Mouse (Mus musculus): ENCODE results near the gene Ap2a2. TPM values are rescaled to one million over a fixed set of nuclear protein-coding genes. Genes with fewer than 3 reads are reported as not detected.
A peak's percentile ranks its signal among the peaks of the same experiment; 100 is the strongest.

Gene Ap2a2
- polyA plus RNA-seq, 1 experiment from 2014 or later, result 67.1 TPM

- Histone ChIP-seq H3K27ac (ENCODE audit: low read depth, low read length) (no peak overlapping the region), H3K4me3 (ENCODE audit: low read depth, low read length) (no peak overlapping the region), H3K4me1 (replicated peaks; ENCODE audit: control insufficient read depth, insufficient read depth, low read length) (no peaks in the 10 kb centered on the region), H3K27me3 (ENCODE audit: control insufficient read depth, insufficient read depth, low read length) (no peaks in the 10 kb centered on the region; the same call in 1 of the 2 replicates), H3K4me2 (replicated peaks; ENCODE audit: low read depth, low read length) (no peak overlapping the region), H3K36me3 (ENCODE audit: control insufficient read depth, insufficient read depth, low read length) (no peaks in the 10 kb centered on the region), H3K9ac (ENCODE audit: low read depth, low read length) (no peak overlapping the region), H3K9me3 (ENCODE audit: control insufficient read depth, low read length) (no peaks in the 10 kb centered on the region)
- ATAC-seq (ENCODE audit: low FRiP score), result no peak
- no peak for DNase-seq (ENCODE audit: low spot score)
- WGBS, result 88% methylated on average over 4 of the region's 4 CpGs
Measured at GRCm38 (mm10) chr7:141525580-141525925, 36.4 kb upstream of the Ap2a2 start.

GRCm38 (mm10) chr7:141535570-141535969 lies 26.4 kb upstream of the Ap2a2 start:
- 84% methylated on average over 1 of the region's 1 CpGs for WGBS
- H3K4me3 ChIP-seq (ENCODE audit: low read depth, low read length), result no peak overlapping the region
- no peaks in the 10 kb centered on the region for H3K36me3 ChIP-seq (ENCODE audit: control insufficient read depth, insufficient read depth, low read length)
- no peak overlapping the region for H3K9ac ChIP-seq (ENCODE audit: low read depth, low read length)
- no peak overlapping the region for H3K27ac ChIP-seq (ENCODE audit: low read depth, low read length)
- ATAC-seq (ENCODE audit: low FRiP score), result no peak
- H3K9me3 ChIP-seq (ENCODE audit: control insufficient read depth, low read length), result no peaks in the 10 kb centered on the region
- DNase-seq (ENCODE audit: low spot score), result no peak
- no peak overlapping the region for H3K4me2 ChIP-seq (replicated peaks; ENCODE audit: low read depth, low read length)
- no peaks in the 10 kb centered on the region for H3K27me3 ChIP-seq (ENCODE audit: control insufficient read depth, insufficient read depth, low read length)
- H3K4me1 ChIP-seq (replicated peaks; ENCODE audit: control insufficient read depth, insufficient read depth, low read length), result peaks cover 9% of the 10 kb centered on the region; the same call in 1 of the 2 replicates

DNA sequence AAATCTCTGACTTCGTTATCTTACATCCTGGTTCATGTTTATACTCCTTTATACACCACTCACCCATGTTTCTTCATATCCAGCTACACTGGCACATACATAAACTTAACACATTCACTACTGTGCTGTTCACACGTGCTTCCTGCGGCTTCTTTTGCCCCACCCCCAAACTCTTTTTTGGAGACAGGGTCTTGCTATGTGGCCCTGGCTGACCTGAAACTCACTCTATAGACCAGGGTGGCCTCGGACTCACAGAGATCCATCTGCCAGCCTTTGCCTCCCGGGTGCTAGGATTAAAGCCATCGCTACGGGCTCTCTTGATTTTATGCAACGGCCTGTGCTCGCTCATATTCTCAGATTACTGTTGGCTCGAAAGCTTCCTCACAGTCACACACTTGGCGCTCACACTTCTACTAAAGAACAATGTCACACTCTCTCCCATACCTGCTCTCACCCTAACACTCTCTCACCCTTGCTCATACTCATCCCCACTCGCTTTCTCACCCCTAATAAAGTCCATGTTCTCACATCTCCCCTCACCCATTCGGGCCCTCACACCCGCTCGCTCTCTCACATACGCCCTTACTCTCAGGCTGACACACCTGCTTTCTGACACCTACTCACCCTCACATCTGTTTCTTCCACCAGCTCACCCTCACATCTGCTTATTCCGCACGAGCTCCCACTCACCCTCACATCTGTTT lies 23.0 kb upstream of the Ap2a2 start:
- H3K4me2 ChIP-seq (replicated peaks; ENCODE audit: low read depth, low read length), result peak overlapping the region; percentile 72
- H3K9ac ChIP-seq (ENCODE audit: low read depth, low read length), result peak overlapping the region; percentile 78
- DNase-seq (ENCODE audit: low spot score), result no peak
- peaks cover 9% of the 10 kb centered on the region; the same call in 1 of the 2 replicates for H3K4me1 ChIP-seq (replicated peaks; ENCODE audit: control insufficient read depth, insufficient read depth, low read length)
- no peaks in the 10 kb centered on the region for H3K36me3 ChIP-seq (ENCODE audit: control insufficient read depth, insufficient read depth, low read length)
- H3K4me3 ChIP-seq (ENCODE audit: low read depth, low read length), result peak overlapping the region; percentile 63
- WGBS, result 21% methylated on average over 18 of the region's 18 CpGs
- ATAC-seq (ENCODE audit: low FRiP score), result peak; percentile 50; the same call in 1 of the 2 replicates
- peak overlapping the region; percentile 51 for H3K27ac ChIP-seq (ENCODE audit: low read depth, low read length)
- H3K9me3 ChIP-seq (ENCODE audit: control insufficient read depth, low read length), result no peaks in the 10 kb centered on the region
- no peaks in the 10 kb centered on the region for H3K27me3 ChIP-seq (ENCODE audit: control insufficient read depth, insufficient read depth, low read length)

- H3K4me3 ChIP-seq (ENCODE audit: low read depth, low read length), result peak within 1 kb of the TSS; percentile 63
- peak; percentile 95 for ATAC-seq (ENCODE audit: low FRiP score)
- H3K4me1 ChIP-seq (replicated peaks; ENCODE audit: control insufficient read depth, insufficient read depth, low read length), result peaks cover 9% of the 10 kb centered on the region; the same call in 1 of the 2 replicates
- peak within 1 kb of the TSS; percentile 78 for H3K9ac ChIP-seq (ENCODE audit: low read depth, low read length)
- H3K27me3 ChIP-seq (ENCODE audit: control insufficient read depth, insufficient read depth, low read length), result no peaks in the 10 kb centered on the region
- H3K4me2 ChIP-seq (replicated peaks; ENCODE audit: low read depth, low read length), result peak within 1 kb of the TSS; percentile 72
- DNase-seq (ENCODE audit: low spot score), result peak; percentile 100
- H3K27ac ChIP-seq (ENCODE audit: low read depth, low read length), result peak within 1 kb of the TSS; percentile 51
- no peaks in the 10 kb centered on the region for H3K36me3 ChIP-seq (ENCODE audit: control insufficient read depth, insufficient read depth, low read length)
- H3K9me3 ChIP-seq (ENCODE audit: control insufficient read depth, low read length), result no peaks in the 10 kb centered on the region
- 1% methylated on average over 46 of the region's 46 CpGs for WGBS
Measured at GRCm38 (mm10) chr7:141539556-141540311, 22.2 kb upstream of the Ap2a2 start, which contains the start of gene Chid1. Chid1 (minus strand) TSS chr7:141539857.

GRCm38 (mm10) chr7:141540312-141541081 lies 21.5 kb upstream of the Ap2a2 start:
- H3K27me3 ChIP-seq (ENCODE audit: control insufficient read depth, insufficient read depth, low read length), result no peaks in the 10 kb centered on the region
- peaks cover 9% of the 10 kb centered on the region; the same call in 1 of the 2 replicates for H3K4me1 ChIP-seq (replicated peaks; ENCODE audit: control insufficient read depth, insufficient read depth, low read length)
- H3K36me3 ChIP-seq (ENCODE audit: control insufficient read depth, insufficient read depth, low read length), result no peaks in the 10 kb centered on the region
- peak overlapping the region; percentile 78 for H3K9ac ChIP-seq (ENCODE audit: low read depth, low read length)
- 62% methylated on average over 13 of the region's 13 CpGs for WGBS
- H3K4me2 ChIP-seq (replicated peaks; ENCODE audit: low read depth, low read length), result peak overlapping the region; percentile 72
- peak; percentile 36; the same call in 1 of the 2 replicates for ATAC-seq (ENCODE audit: low FRiP score)
- peak overlapping the region; percentile 63 for H3K4me3 ChIP-seq (ENCODE audit: low read depth, low read length)
- H3K27ac ChIP-seq (ENCODE audit: low read depth, low read length), result 0 out of 2 replicates have a peak overlapping the region, but pooled peaks have one; percentile 25
- no peaks in the 10 kb centered on the region for H3K9me3 ChIP-seq (ENCODE audit: control insufficient read depth, low read length)
- DNase-seq (ENCODE audit: low spot score), result peak; percentile 13

GRCm38 (mm10) chr7:141541681-141542080 lies 20.3 kb upstream of the Ap2a2 start:
- Histone ChIP-seq H3K4me1 (replicated peaks; ENCODE audit: control insufficient read depth, insufficient read depth, low read length) (peaks cover 9% of the 10 kb centered on the region; the same call in 1 of the 2 replicates), H3K36me3 (ENCODE audit: control insufficient read depth, insufficient read depth, low read length) (no peaks in the 10 kb centered on the region), H3K9ac (ENCODE audit: low read depth, low read length) (no peak overlapping the region), H3K27ac (ENCODE audit: low read depth, low read length) (no peak overlapping the region), H3K27me3 (ENCODE audit: control insufficient read depth, insufficient read depth, low read length) (no peaks in the 10 kb centered on the region), H3K9me3 (ENCODE audit: control insufficient read depth, low read length) (no peaks in the 10 kb centered on the region), H3K4me2 (replicated peaks; ENCODE audit: low read depth, low read length) (no peak overlapping the region), H3K4me3 (ENCODE audit: low read depth, low read length) (no peak overlapping the region)
- ATAC-seq (ENCODE audit: low FRiP score) (no peak), DNase-seq (ENCODE audit: low spot score) (no peak)
- 80% methylated on average over 4 of the region's 4 CpGs for WGBS

GRCm38 (mm10) chr7:141542588-141542987 lies 19.4 kb upstream of the Ap2a2 start:
- no peak overlapping the region for H3K9ac ChIP-seq (ENCODE audit: low read depth, low read length)
- no peak overlapping the region for H3K4me3 ChIP-seq (ENCODE audit: low read depth, low read length)
- no peak overlapping the region for H3K4me2 ChIP-seq (replicated peaks; ENCODE audit: low read depth, low read length)
- peaks cover 9% of the 10 kb centered on the region; the same call in 1 of the 2 replicates for H3K4me1 ChIP-seq (replicated peaks; ENCODE audit: control insufficient read depth, insufficient read depth, low read length)
- no peaks in the 10 kb centered on the region for H3K9me3 ChIP-seq (ENCODE audit: control insufficient read depth, low read length)
- DNase-seq (ENCODE audit: low spot score) (no peak), ATAC-seq (ENCODE audit: low FRiP score) (no peak)
- H3K27ac ChIP-seq (ENCODE audit: low read depth, low read length), result no peak overlapping the region
- H3K27me3 ChIP-seq (ENCODE audit: control insufficient read depth, insufficient read depth, low read length), result no peaks in the 10 kb centered on the region
- H3K36me3 ChIP-seq (ENCODE audit: control insufficient read depth, insufficient read depth, low read length), result no peaks in the 10 kb centered on the region
- WGBS, result 91% methylated on average over 2 of the region's 2 CpGs

DNA sequence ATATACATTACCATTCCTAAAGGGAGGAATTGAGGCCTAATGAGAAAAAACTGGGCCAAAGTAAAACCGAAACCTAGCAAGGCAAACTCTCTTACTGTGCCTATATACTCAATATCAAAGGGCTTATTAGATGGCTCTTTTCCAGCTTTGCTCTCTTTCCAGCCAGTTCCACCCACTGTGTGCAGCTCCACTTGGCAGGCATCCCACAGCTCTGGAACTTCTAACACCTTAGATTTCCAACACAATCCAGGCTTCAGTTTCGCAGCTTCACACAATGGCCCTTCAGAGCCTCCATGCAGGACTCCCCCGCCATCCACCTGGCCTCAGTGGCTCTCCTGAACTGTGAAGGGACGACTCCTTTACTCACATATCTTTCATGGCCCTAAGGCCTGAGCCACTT lies 17.3 kb upstream of the Ap2a2 start:
- DNase-seq (ENCODE audit: low spot score), result no peak
- Histone ChIP-seq H3K27me3 (ENCODE audit: control insufficient read depth, insufficient read depth, low read length) (no peaks in the 10 kb centered on the region), H3K9ac (ENCODE audit: low read depth, low read length) (no peak overlapping the region), H3K4me2 (replicated peaks; ENCODE audit: low read depth, low read length) (no peak overlapping the region), H3K4me1 (replicated peaks; ENCODE audit: control insufficient read depth, insufficient read depth, low read length) (0 out of 2 replicates have a peak, but pooled peaks cover 3% of the 10 kb centered on the region), H3K36me3 (ENCODE audit: control insufficient read depth, insufficient read depth, low read length) (no peaks in the 10 kb centered on the region), H3K9me3 (ENCODE audit: control insufficient read depth, low read length) (no peaks in the 10 kb centered on the region), H3K27ac (ENCODE audit: low read depth, low read length) (no peak overlapping the region), H3K4me3 (ENCODE audit: low read depth, low read length) (no peak overlapping the region)
- 86% methylated on average over 4 of the region's 4 CpGs for WGBS
- ATAC-seq (ENCODE audit: low FRiP score), result no peak

Measured in hindbrain, embryonic 11.5 days (tissue).